Mouse (Mus musculus) bone marrow, adult 2 months (tissue): ENCODE measurements around the gene Cemip2.

ENCODE experiments used
- CTCF ChIP-seq: fragments of 200-500 bp; IDR thresholded peaks from 2 replicates; pipeline ENCODE4 v1.5.1; 2011; ENCODE audit warnings: low read length, control low read depth; ENCODE audit not compliant: control insufficient read depth, insufficient read depth
- POLR2A ChIP-seq: fragments of 200-500 bp; IDR thresholded peaks from 2 replicates; pipeline ENCODE4 v1.6.1; 2011; ENCODE audit warnings: low read depth, mild to moderate bottlenecking, control low read depth, low read length, borderline replicate concordance; ENCODE audit not compliant: control insufficient read depth

DNA sequence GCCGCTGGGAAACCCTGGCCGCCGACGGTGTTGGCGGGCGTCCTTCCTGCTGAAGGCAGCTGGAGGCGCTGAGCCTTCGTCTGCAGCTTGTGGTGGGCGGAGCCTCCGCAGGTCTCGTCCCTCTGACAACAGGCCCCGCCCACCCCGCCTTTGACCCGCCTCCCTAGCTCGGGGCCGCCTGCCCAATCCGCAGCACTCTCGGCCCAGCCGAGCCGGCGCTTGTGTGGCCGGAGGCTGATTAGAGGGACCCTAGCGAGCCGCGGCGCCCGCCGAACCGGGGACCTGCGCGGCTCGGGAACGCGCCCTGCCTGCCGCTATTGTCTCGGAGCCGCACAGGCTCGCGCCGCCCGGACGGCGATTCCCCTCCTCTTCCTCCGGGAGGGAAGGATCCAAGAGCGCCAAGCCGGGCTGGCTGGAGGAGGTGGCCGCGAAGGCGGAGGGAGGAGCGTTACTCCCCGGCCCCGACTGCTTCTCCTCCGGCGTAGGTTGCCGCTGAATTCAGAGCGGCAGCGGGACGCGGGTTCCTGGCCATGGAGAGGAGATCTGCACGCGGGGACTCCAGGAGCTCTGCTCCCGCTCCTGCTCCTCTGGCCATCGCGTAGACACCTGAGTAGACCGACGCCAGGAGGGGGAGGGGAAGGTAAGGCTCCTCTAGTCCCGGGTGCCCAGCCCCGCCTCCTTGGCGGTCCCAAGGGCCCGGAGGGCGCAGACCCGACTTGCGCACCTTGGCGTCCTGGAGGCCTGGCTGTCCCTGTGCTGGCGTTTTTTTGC, at the start of gene Cemip2:
- peak; percentile 61; the same call in 1 of the 2 replicates for TF ChIP-seq POLR2A
- peak; percentile 67 for TF ChIP-seq CTCF
